8 mouse cellular contexts compared by ENCODE assay signal in the genomic region with DNA sequence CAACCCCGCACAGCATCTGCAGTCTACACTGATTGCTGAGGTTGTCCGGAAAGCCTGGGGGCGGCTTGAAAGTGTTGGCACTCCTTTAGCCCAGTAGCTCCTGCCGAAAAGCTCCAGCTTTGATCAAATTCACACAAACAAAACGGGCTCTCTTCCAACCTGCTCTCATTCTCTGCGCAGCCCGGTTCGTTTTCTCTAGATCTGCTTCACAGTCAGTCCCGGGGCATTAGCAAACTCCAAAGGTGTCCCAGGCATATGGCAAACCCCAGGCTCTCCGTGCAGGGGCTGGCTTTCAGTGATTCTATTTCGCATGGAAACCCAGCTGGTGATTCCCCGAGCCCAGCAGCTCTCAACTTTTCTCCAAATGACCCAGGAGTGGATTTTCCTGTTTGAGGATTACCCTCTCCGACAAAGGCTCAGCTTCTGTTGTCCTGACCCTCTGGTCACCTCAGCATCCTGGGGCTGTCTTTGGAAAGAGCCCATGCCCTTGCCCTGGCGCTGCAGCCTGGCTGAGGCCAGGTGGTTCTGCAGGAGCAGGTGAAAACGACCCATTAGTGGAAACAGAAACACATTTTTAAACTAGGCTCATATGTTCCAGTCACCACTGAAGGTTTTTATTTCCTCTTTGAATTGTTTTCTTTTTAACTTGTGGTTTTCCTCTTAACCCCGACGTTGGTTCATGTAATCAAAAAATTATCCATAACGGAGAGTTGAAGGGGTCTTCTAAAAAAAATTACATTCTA.
DNase-seq lines count a peak whose midpoint lies in the region; ATAC-seq and TF ChIP-seq lines count a peak whose summit lies in the region.

No protein-coding gene starts in this region.

- peaks cover 7% of the 10 kb centered on the region for H3K4me1 ChIP-seq in midbrain, embryonic 15.5 days

- no peak overlapping the region for H3K9ac ChIP-seq in midbrain, embryonic 15.5 days

- no peak for TF ChIP-seq POLR2A in brain, embryonic 14.5 days (IDR thresholded peaks at IDR 0.05; ENCODE audit: borderline replicate concordance, extremely low read depth, insufficient read depth, insufficient read length, poor library complexity, severe bottlenecking)

- H3K9me3 ChIP-seq in midbrain, embryonic 15.5 days = no peaks in the 10 kb centered on the region

- no peaks in the 10 kb centered on the region for H3K27me3 ChIP-seq in midbrain, embryonic 15.5 days (replicated peaks)

- H3K4me3 ChIP-seq in midbrain, embryonic 15.5 days = 0 out of 2 replicates have a peak overlapping the region, but pooled peaks have one; percentile 6

- DNase-seq in frontal cortex, adult 2 months (ENCODE audit: extremely low spot score in 1 of 2, low spot score in 1 of 2) = peak; percentile 1 to 35
- DNase-seq in frontal cortex, postnatal 10 days (ENCODE audit: low spot score in 2 of 2) = no peak
- DNase-seq in brain, embryonic 14.5 days (ENCODE audit: low read depth) = peak; percentile 89
- peak; percentile 12 to 28 for DNase-seq in frontal cortex, postnatal 36 days (ENCODE audit: low spot score in 2 of 2)
- DNase-seq in layer of hippocampus, postnatal 25 days (ENCODE audit: extremely low spot score in 1 of 2, low spot score in 1 of 2) = peak; percentile 15 to 16
- no peak for DNase-seq in gastrocnemius, adult 18-20 months (ENCODE audit: low spot score)
- no peak for DNase-seq in spleen, adult 18-20 months

- H3K4me2 ChIP-seq in midbrain, embryonic 15.5 days = peak overlapping the region; percentile 44

- no peak for TF ChIP-seq CTCF in brain, embryonic 14.5 days (IDR thresholded peaks at IDR 0.05; ENCODE audit: borderline replicate concordance, extremely low read depth, insufficient read depth, insufficient read length)

- WGBS in midbrain, embryonic 15.5 days = 15% methylated on average over 18 of the region's 18 CpGs

- no peaks in the 10 kb centered on the region for H3K36me3 ChIP-seq in midbrain, embryonic 15.5 days (replicated peaks)

- H3K27ac ChIP-seq in midbrain, embryonic 15.5 days = 0 out of 2 replicates have a peak overlapping the region, but pooled peaks have one; percentile 11

- no peak; the same call in 1 of the 2 replicates for ATAC-seq in midbrain, embryonic 15.5 days (replicated peaks)

Comparison
In these comparisons a context has a peak if more than half of its experiments do, and no peak if none do; other contexts are left out.
1. DNase-seq: peak in frontal cortex, adult 2 months (2 of 2), brain, embryonic 14.5 days (single experiment), frontal cortex, postnatal 36 days (2 of 2) and layer of hippocampus, postnatal 25 days (2 of 2); none in frontal cortex, postnatal 10 days (0 of 2), gastrocnemius, adult 18-20 months (single experiment) and spleen, adult 18-20 months (0 of 2).